Mouse (Mus musculus) cerebellum, postnatal 36 days (tissue): ENCODE measurements at regions not wholly inside any gene's neighbourhood (a gene's known extent, or its start where the extent isn't known, plus 50 kb on each side); places are given as distances from the start of the nearest gene placed in this dataset.

Experiments
- DNase-seq, 2 experiments: peaks; one replicate each; pipeline ENCODE4 v3.0.0; 2021 to 2022; ENCODE audit warnings: mixed read lengths in 2 of 2

- no peak for DNase-seq
These were observed 329.4 kb upstream of the Atp2b1 start for GRCm38 (mm10) chr10:98584776-98585175.

- no peak for DNase-seq
These were observed 324.5 kb upstream of the Atp2b1 start for GRCm38 (mm10) chr10:98589726-98590125.

- DNase-seq: no peak
These were observed 322.1 kb upstream of the Atp2b1 start for GRCm38 (mm10) chr10:98592154-98592553.

- DNase-seq: no peak
These were observed 320.3 kb upstream of the Atp2b1 start for GRCm38 (mm10) chr10:98593910-98594309.

GRCm38 (mm10) chr10:98608221-98608941, 305.8 kb upstream of the Atp2b1 start:
- DNase-seq: no peak

GRCm38 (mm10) chr10:98610708-98611107, 303.5 kb upstream of the Atp2b1 start:
- no peak for DNase-seq

DNA sequence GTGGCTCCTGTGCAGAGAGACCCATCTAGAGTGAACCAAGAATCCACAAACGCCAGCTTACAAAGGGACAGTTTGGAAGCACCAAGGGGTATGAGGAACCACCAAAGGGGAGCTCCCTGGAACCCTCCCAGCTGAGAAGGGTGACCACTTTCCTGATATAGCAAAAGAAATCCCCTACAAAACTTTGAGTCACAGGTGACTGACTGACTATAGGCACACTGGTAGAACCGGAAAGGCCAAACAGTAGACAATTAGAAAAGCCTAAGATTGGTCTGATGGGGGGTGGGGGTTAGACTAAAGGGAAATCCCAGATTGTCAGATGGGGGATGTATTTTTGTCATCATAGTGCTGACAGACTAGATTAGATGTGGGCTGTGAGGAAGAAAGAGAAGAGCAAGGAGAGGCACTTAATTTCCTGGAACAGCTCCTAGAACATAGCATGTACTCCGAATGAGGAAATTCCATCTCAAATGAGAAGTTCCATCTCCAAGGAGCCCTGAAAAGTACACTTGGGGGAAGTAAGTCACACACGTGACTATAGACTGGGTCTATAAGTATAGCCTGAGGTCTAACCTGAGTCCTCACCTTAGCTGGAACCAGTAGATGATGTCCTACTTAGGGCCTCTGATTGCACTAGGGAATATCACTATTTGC, 302.4 kb upstream of the Atp2b1 start:
- DNase-seq: no peak

GRCm38 (mm10) chr10:98618736-98619525, 295.3 kb upstream of the Atp2b1 start:
- DNase-seq: no peak

GRCm38 (mm10) chr10:98624103-98624502, 290.1 kb upstream of the Atp2b1 start:
- DNase-seq: no peak

- DNase-seq: no peak
These were observed 289.4 kb upstream of the Atp2b1 start for GRCm38 (mm10) chr10:98624681-98625321.

- DNase-seq: no peak
These were observed 286.0 kb upstream of the Atp2b1 start for GRCm38 (mm10) chr10:98628191-98628590.

GRCm38 (mm10) chr10:98629248-98629647, 285.0 kb upstream of the Atp2b1 start:
- no peak for DNase-seq

DNA sequence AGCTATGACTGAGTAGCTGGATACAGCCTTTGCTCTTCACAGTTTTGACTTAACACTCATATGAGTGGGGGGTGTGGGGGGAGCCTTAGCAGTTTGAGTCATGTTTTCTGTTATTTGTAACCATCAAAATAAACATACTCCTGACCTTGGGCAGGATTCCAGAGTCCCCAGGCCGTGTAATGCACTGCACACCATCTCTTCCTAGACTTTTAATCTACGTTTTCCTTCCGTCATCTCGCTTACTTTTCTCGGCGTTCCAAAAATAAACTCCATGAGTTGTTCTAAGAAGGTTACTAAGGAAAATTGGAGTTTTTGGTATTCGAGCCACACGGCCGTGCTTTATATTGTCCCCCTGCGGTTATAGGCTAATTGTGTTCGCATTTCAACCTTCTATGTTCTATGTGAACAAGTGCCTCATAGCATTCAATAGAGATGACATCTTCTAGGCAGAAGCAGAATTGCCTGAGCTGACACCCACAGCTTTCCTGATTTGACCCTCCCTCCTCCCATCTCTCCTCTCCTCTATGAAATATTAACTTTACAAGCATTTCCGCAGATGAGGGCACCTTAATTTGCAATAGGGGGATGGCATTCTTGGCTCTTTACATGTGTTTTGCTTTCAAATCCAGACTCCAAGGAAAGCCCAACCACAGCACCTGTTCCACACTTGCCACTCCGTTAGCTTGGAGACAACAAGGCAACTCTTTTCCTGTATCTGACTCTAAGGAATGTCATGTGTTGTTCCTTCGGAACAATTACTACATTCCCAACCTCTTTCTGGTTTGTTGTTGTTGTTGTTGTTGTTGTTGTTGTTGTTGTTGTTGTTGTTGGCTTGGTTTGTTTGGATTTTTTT, 276.2 kb upstream of the Atp2b1 start:
- DNase-seq: no peak

GRCm38 (mm10) chr10:98645681-98646122, 268.5 kb upstream of the Atp2b1 start:
- DNase-seq: peak; percentile 48 to 62

- no peak for DNase-seq
These were observed 267.8 kb upstream of the Atp2b1 start for GRCm38 (mm10) chr10:98646311-98646999.

DNA sequence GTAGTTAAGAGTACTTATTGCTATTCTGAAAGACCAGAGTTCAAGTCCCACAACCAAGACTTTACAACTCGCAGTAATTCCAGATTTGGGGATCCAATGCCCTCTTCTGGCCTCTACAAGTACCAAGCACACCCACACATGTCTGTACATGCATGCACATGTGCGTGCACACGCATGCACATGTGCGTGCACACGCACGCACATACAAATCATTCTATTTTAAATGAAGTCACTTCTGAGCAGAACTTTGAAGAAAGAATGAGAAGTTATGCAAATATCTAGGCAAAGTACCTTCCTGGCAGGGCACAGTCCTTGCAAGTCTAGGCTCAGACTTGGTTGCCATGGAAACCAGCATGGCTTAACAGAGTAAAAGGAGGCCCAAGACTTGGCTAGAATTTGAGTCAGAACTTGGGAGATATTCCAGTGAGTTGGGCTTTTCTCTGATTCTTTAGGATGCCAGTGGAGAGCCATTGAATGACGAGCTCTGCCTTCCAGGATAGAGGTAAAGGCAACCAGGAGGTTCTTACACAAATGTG, 265.4 kb upstream of the Atp2b1 start:
- DNase-seq: no peak

- DNase-seq: no peak
These were observed 263.7 kb upstream of the Atp2b1 start for GRCm38 (mm10) chr10:98650533-98650932.

- no peak for DNase-seq
These were observed 263.1 kb upstream of the Atp2b1 start for GRCm38 (mm10) chr10:98651127-98651526.

DNA sequence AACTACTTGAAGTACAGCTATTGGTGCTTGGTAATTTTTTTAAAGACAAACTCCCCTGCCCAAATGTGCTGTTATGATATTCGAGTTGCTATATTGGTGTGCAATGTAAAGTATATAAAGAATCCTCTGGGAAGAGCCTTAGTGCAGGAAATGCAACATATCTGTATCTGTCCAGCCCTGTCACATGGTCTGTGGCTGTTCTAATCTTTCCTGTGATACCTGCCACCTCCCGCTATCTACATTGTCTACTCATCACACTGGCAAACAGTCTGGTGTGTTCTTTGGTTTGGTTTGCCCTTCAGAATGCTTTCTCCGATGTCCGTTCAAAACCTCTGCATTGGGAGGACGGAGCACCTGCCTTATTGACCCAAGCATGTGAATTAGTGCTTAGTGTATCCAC, 262.6 kb upstream of the Atp2b1 start:
- no peak for DNase-seq

DNA sequence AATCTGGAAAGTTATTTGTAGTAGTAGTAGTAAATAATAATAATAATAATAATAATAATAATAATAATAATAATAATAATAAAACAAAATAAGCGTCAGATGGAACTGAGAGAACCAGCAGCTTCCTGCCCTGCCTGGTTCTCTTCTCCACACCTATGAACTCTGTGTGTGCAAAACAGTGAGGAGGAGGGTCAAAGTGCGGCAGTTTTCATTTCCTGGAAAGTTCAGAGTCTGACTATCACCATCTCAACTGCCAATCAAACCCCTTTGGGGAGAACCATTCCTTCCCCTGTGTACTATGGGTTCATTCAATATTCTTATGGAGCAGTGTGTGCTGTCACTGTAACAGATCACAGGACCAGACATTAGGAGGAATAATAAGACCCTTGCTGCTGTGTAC, 262.1 kb upstream of the Atp2b1 start:
- no peak for DNase-seq

- no peak for DNase-seq
These were observed 253.5 kb upstream of the Atp2b1 start for GRCm38 (mm10) chr10:98660747-98661146.
